Mouse (Mus musculus) stomach, postnatal 0 days (tissue): ENCODE measurements around the gene Uimc1. TPM values are rescaled to one million over a fixed set of nuclear protein-coding genes. Genes with fewer than 3 reads are reported as not detected.

Experiments used
- ATAC-seq: fragments of 200-750 bp; cut with Nextera tagmentation; 2 replicates; pipeline ENCODE4 v1.8.0; 2017; ENCODE audit not compliant: low FRiP score, low TSS enrichment
- DNase-seq: peaks from one replicate; pipeline ENCODE4 v3.0.0-alpha.2; 2016; ENCODE audit warnings: low spot score
- H3K27ac ChIP-seq: fragments of 300-500 bp; sonication (generic); replicated peaks from 2 replicates; pipeline ENCODE4 v1.5.1; 2014; ENCODE audit warnings: mild to moderate bottlenecking, control low read depth
- H3K27me3 ChIP-seq: fragments of 300-500 bp; sonication (generic); 2 replicates; pipeline ENCODE4 v1.6.1; 2014; ENCODE audit warnings: low read length; ENCODE audit not compliant: control insufficient read depth, insufficient read depth
- H3K36me3 ChIP-seq: fragments of 300-500 bp; sonication (generic); 2 replicates; pipeline ENCODE4 v1.6.1; 2014; ENCODE audit warnings: low read length, mixed read lengths; ENCODE audit not compliant: control insufficient read depth, insufficient read depth
- H3K4me1 ChIP-seq: fragments of 300-500 bp; sonication (generic); replicated peaks from 2 replicates; pipeline ENCODE4 v1.6.1; 2014; ENCODE audit warnings: antibody characterized with exemption; ENCODE audit not compliant: control insufficient read depth, insufficient read depth
- H3K4me2 ChIP-seq: fragments of 300-500 bp; sonication (generic); replicated peaks from 2 replicates; pipeline ENCODE4 v1.6.1; 2014; ENCODE audit warnings: low read depth, mild to moderate bottlenecking, control low read depth, moderate library complexity
- H3K4me3 ChIP-seq: fragments of 300-500 bp; sonication (generic); 2 replicates; pipeline ENCODE4 v1.5.1; 2014; ENCODE audit warnings: low read depth, low read length, control low read depth
- H3K9ac ChIP-seq: fragments of 300-500 bp; sonication (generic); 2 replicates; pipeline ENCODE4 v1.6.1; 2014; ENCODE audit warnings: mild to moderate bottlenecking, low read length, control low read depth, mixed read lengths
- H3K9me3 ChIP-seq: fragments of 300-500 bp; sonication (generic); 2 replicates; pipeline ENCODE4 v1.6.1; 2016; ENCODE audit warnings: low read length; ENCODE audit not compliant: control insufficient read depth
- CTCF ChIP-seq: IDR thresholded peaks from 2 replicates; pipeline ENCODE4 v1.5.1; 2016; ENCODE audit warnings: antibody characterized with exemption, low read depth, mild to moderate bottlenecking, moderate library complexity
- EP300 ChIP-seq: optimal IDR thresholded peaks from 2 replicates; pipeline ENCODE3; 2016; ENCODE audit warnings: antibody characterized with exemption
- WGBS: fragments of 180-500 bp; shearing (Covaris S2); extraction: QIAGEN DNeasy Blood & Tissue Kit; methylation state at CpG from one replicate; pipeline ENCODE4 v1.1.7; 2014; 5-methylcytosine and 5-hydroxymethylcytosine counted together
- polyA plus RNA-seq: library from polyadenylated mRNA; unstranded; fragments of >200 nt; fragmentation: Nextera tagmentation; extraction: Ambion mirVana; gene quantifications from 2 replicates; pipeline ENCODE4 v1.2.1, GENCODE M21; 2015

Uimc1 gene
- polyA plus RNA-seq, 1 experiment from 2014 or later = 16.7 TPM

DNA sequence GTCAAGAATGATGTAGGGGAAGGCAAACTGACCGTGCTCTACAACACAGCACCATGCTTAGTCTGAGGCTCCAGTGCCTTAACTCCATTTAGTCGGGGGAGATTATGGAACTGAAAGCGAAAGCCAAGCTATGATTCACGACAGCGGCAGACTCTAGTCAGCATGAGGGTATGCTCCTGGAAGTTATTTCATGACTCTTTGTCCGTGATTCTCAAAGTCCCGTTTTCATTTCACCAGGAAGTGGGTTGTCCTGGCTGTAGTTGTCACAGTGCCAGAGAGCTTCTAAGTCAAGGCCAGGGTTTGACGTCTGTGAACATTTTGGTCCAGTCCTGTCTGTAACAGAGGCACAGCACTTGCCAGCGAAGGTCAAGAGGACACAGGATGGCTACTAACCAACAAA lies 77.4 kb downstream of the Uimc1 start:
- Histone ChIP-seq H3K4me3 (no peak overlapping the region), H3K36me3 (no peaks in the 10 kb centered on the region), H3K9me3 (no peaks in the 10 kb centered on the region), H3K27me3 (no peaks in the 10 kb centered on the region), H3K4me2 (no peak overlapping the region), H3K4me1 (no peaks in the 10 kb centered on the region), H3K27ac (no peak overlapping the region), H3K9ac (no peak overlapping the region)
- ATAC-seq = no peak
- WGBS = 59% methylated on average over 9 of the region's 9 CpGs
- TF ChIP-seq EP300 (no peak), CTCF (no peak)
- DNase-seq = no peak

DNA sequence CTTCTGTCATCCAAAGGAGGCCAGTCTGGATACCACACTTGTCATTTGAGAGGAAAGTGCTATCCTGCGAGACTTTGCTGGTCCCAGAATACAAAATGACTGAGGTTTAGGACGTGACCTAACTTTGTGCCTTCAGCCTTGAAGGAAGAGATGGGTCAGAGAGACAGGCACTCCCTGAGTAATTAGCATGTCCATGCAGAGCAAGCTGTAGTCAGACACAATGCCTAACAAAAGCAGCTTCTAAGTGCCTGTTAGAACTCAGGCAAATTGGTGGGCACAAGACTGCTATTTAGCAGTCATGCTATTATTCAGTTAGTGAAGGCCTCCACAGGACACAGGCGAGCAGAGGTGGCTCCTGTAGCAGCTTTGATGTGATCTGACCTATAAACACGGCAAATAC lies 77.8 kb downstream of the Uimc1 start:
- TF ChIP-seq CTCF = no peak
- no peak for TF ChIP-seq EP300
- WGBS = 73% methylated on average over 4 of the region's 4 CpGs
- DNase-seq (no peak), ATAC-seq (no peak)
- Histone ChIP-seq H3K4me3 (no peak overlapping the region), H3K4me2 (no peak overlapping the region), H3K36me3 (no peaks in the 10 kb centered on the region), H3K27me3 (no peaks in the 10 kb centered on the region), H3K9ac (no peak overlapping the region), H3K9me3 (no peaks in the 10 kb centered on the region), H3K27ac (no peak overlapping the region), H3K4me1 (no peaks in the 10 kb centered on the region)

DNA sequence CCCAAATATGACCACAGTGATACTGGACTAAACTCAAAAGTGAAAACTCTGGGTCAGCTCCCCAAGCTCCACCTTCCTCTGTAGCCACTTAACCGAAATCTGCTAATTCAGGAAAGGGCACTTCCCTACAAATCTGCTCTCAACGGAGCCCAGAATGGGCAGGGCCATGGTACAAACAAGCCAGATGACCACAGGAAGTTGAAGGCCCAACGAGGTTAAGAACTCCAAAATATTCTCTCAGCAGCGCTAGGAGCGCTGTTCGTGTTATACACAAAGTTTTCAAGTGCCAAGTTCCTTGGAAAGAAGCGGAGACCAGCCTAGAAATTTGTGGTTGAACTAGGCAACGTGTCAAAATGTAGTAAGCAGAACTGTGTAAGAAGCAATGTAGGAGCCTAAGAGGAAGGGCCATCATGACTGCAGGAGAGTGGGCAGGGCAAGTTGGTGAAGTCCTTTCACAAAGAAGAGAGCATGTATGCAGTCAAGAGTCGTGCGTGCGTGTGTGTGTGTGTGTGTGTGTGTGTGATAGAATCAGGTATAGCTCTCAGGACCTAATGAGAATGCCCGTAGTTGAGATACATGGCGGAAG lies 78.8 kb downstream of the Uimc1 start, which contains the start of gene Hk3:
Hk3 (minus strand) TSS at position 192 of the 586 bp plus-strand sequence.
- no peaks in the 10 kb centered on the region for H3K9me3 ChIP-seq
- no peak within 1 kb of the TSS for H3K4me3 ChIP-seq
- no peak for TF ChIP-seq CTCF
- no peak for TF ChIP-seq EP300
- no peak within 1 kb of the TSS for H3K27ac ChIP-seq
- H3K36me3 ChIP-seq = no peaks in the 10 kb centered on the region
- H3K9ac ChIP-seq = no peak within 1 kb of the TSS
- H3K27me3 ChIP-seq = no peaks in the 10 kb centered on the region
- no peak within 1 kb of the TSS for H3K4me2 ChIP-seq
- H3K4me1 ChIP-seq = no peaks in the 10 kb centered on the region
- WGBS = 82% methylated on average over 13 of the region's 13 CpGs
- no peak for DNase-seq
- no peak for ATAC-seq

DNA sequence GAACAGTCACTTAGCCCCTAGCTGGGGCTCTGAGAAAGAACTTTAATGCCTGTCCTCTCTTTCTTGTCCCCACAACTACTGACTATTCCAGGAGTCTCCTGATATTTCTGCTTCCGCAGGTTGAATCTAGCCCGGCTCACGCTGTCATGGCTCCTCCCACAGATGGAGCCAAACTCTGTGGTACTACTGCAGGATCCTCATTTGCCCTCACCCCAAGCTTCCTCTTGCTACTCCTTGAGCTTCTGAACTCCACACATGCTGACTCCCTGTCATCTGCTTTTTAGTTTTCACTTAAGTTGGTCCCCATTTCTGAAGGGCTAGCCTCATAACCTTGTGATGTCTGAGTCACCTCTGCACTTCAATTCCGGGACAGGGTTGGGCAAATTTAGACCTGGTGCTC lies 80.0 kb downstream of the Uimc1 start:
- H3K4me1 ChIP-seq = no peaks in the 10 kb centered on the region
- no peaks in the 10 kb centered on the region for H3K36me3 ChIP-seq
- H3K9me3 ChIP-seq = no peaks in the 10 kb centered on the region
- H3K4me3 ChIP-seq = no peak overlapping the region
- DNase-seq (no peak), ATAC-seq (no peak)
- no peak overlapping the region for H3K4me2 ChIP-seq
- TF ChIP-seq EP300 (no peak), CTCF (no peak)
- no peaks in the 10 kb centered on the region for H3K27me3 ChIP-seq
- WGBS = 92% methylated on average over 4 of the region's 4 CpGs
- H3K27ac ChIP-seq = no peak overlapping the region
- H3K9ac ChIP-seq = no peak overlapping the region

DNA sequence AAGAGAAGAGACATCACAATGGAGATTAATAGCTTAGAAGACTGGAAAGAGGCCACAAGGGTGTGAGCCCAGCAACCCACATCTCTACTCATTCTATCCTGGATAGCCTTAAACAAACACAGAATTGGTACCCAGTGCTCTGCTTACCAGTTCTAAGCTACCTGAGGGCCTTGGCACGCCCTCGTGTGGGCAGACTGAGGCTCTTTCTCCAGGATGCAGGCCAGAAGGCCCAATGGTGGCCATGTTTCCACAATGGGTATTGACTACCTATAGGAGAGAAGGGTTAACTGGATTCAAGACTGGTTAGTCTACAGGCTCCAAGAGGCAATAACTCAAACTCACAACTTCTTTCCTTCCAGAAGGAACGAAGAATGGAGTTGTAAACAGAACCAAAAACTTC lies 80.9 kb downstream of the Uimc1 start:
- DNase-seq = no peak
- H3K27ac ChIP-seq = no peak overlapping the region
- no peak overlapping the region for H3K4me2 ChIP-seq
- WGBS = 44% methylated on average over 3 of the region's 3 CpGs
- no peak for ATAC-seq
- H3K4me3 ChIP-seq = no peak overlapping the region
- H3K4me1 ChIP-seq = no peaks in the 10 kb centered on the region
- H3K9me3 ChIP-seq = no peaks in the 10 kb centered on the region
- H3K36me3 ChIP-seq = no peaks in the 10 kb centered on the region
- no peak for TF ChIP-seq EP300
- TF ChIP-seq CTCF = peak; percentile 15; the same call in 1 of the 2 replicates
- H3K27me3 ChIP-seq = no peaks in the 10 kb centered on the region
- no peak overlapping the region for H3K9ac ChIP-seq

DNA sequence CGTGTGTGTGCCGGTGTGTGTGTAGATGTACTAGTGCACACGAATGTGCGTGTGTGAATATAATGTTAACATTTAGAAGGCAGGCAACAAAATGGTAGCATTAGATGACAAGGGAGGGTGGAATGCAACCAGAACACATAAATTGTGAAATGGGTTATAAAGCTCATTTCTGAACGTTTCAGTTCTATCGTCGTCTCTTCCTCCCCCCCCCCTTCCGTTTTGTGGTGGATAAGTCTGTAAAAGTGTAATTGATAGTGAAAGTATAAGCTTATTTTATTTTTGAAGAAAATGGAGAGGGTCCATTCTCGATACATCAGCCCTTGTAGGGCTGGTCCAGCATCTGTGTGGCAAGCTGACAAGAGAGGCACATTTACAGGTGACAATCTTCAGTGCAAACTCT lies 81.4 kb downstream of the Uimc1 start:
- no peak overlapping the region for H3K27ac ChIP-seq
- no peak overlapping the region for H3K9ac ChIP-seq
- no peaks in the 10 kb centered on the region for H3K36me3 ChIP-seq
- H3K4me3 ChIP-seq = no peak overlapping the region
- no peak for TF ChIP-seq CTCF
- no peak for TF ChIP-seq EP300
- DNase-seq (no peak), ATAC-seq (no peak)
- 91% methylated on average over 9 of the region's 9 CpGs for WGBS
- H3K4me1 ChIP-seq = no peaks in the 10 kb centered on the region
- no peak overlapping the region for H3K4me2 ChIP-seq
- no peaks in the 10 kb centered on the region for H3K9me3 ChIP-seq
- H3K27me3 ChIP-seq = no peaks in the 10 kb centered on the region
